Mouse (Mus musculus) kidney, postnatal 0 days (tissue): ENCODE results near the gene Tsc22d4. TPM values are rescaled to one million over a fixed set of nuclear protein-coding genes. Genes with fewer than 3 reads are reported as not detected.

Source experiments
- ATAC-seq: fragments of 200-750 bp; cut with Nextera tagmentation; replicated peaks from 2 replicates; pipeline ENCODE4 v1.8.0; 2017; ENCODE audit warnings: low read depth, moderate number of reproducible peaks, moderate TSS enrichment, moderate library complexity; ENCODE audit not compliant: low FRiP score
- DNase-seq: peaks from one replicate; pipeline ENCODE4 v3.0.0-alpha.2; 2016; ENCODE audit warnings: low spot score
- H3K27ac ChIP-seq: fragments of 300-500 bp; sonication (generic); 2 replicates; pipeline ENCODE4 v1.5.1; 2014; ENCODE audit warnings: mild to moderate bottlenecking
- H3K27me3 ChIP-seq: fragments of 300-500 bp; sonication (generic); 2 replicates; pipeline ENCODE4 v1.6.1; 2014; ENCODE audit warnings: low read length, mixed read lengths; ENCODE audit not compliant: insufficient read depth
- H3K36me3 ChIP-seq: fragments of 300-500 bp; sonication (generic); 2 replicates; pipeline ENCODE4 v1.6.1; 2014; ENCODE audit warnings: low read length, mixed read lengths; ENCODE audit not compliant: insufficient read depth
- H3K4me1 ChIP-seq: fragments of 300-500 bp; sonication (generic); replicated peaks from 2 replicates; pipeline ENCODE4 v1.6.1; 2014; ENCODE audit warnings: antibody characterized with exemption, low read length, mixed read lengths; ENCODE audit not compliant: insufficient read depth
- H3K4me2 ChIP-seq: fragments of 300-500 bp; sonication (generic); 2 replicates; pipeline ENCODE4 v1.6.1; 2014; ENCODE audit warnings: mild to moderate bottlenecking, low read length, moderate library complexity, mixed read lengths
- H3K4me3 ChIP-seq: fragments of 300-500 bp; sonication (generic); replicated peaks from 2 replicates; pipeline ENCODE4 v1.5.1; 2014; ENCODE audit warnings: low read depth, low read length
- H3K9ac ChIP-seq: fragments of 300-500 bp; sonication (generic); 2 replicates; pipeline ENCODE4 v1.6.1; 2014; ENCODE audit warnings: low read depth, low read length
- H3K9me3 ChIP-seq: fragments of 300-500 bp; sonication (generic); replicated peaks from 2 replicates; pipeline ENCODE4 v1.6.1; 2016; ENCODE audit warnings: low read length, inconsistent platforms, mixed read lengths
- CTCF ChIP-seq: IDR thresholded peaks from 2 replicates; pipeline ENCODE4 v1.5.1; 2016; ENCODE audit warnings: antibody characterized with exemption, low read depth, mild to moderate bottlenecking, moderate library complexity
- WGBS: fragments of 180-500 bp; shearing (Covaris S2); extraction: QIAGEN DNeasy Blood & Tissue Kit; methylation state at CpG from one replicate; pipeline ENCODE4 v1.1.7; 2014; 5-methylcytosine and 5-hydroxymethylcytosine counted together
- polyA plus RNA-seq: library from polyadenylated mRNA; unstranded; fragments of >200 nt; fragmentation: Nextera tagmentation; extraction: Ambion mirVana; gene quantifications from 2 replicates; pipeline ENCODE4 v1.2.1, GENCODE M21; 2015

Gene Tsc22d4
- polyA plus RNA-seq, 1 experiment from 2014 or later = 110 TPM

DNA sequence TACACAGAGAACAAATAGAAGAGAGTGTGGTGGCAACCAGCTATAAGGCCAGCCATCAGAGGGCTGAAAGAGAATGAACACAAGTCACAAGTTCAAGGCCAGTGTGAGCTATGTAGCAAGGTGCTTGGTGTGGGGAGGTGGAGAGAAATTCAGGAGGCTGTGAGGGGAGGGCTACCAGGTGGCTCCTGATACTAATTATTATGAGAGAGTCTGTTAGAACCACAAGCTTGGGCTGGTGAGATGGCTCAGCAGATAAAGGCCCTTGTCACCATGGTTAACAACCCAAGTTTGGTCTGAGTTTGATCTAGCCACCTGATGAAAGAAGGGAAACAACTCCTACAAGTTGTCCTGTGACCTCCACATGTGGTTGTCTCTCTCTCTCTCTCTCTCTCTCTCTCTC is 27.2 kb downstream of the Tsc22d4 start:
- no peaks in the 10 kb centered on the region for H3K36me3 ChIP-seq
- H3K9me3 ChIP-seq = no peaks in the 10 kb centered on the region
- DNase-seq (no peak), ATAC-seq (no peak)
- H3K9ac ChIP-seq = no peak overlapping the region
- H3K27ac ChIP-seq = no peak overlapping the region
- TF ChIP-seq CTCF = no peak
- no peak overlapping the region for H3K4me2 ChIP-seq
- no peaks in the 10 kb centered on the region for H3K27me3 ChIP-seq
- no peak overlapping the region for H3K4me3 ChIP-seq
- H3K4me1 ChIP-seq = 0 out of 2 replicates have a peak, but pooled peaks cover 2% of the 10 kb centered on the region

DNA sequence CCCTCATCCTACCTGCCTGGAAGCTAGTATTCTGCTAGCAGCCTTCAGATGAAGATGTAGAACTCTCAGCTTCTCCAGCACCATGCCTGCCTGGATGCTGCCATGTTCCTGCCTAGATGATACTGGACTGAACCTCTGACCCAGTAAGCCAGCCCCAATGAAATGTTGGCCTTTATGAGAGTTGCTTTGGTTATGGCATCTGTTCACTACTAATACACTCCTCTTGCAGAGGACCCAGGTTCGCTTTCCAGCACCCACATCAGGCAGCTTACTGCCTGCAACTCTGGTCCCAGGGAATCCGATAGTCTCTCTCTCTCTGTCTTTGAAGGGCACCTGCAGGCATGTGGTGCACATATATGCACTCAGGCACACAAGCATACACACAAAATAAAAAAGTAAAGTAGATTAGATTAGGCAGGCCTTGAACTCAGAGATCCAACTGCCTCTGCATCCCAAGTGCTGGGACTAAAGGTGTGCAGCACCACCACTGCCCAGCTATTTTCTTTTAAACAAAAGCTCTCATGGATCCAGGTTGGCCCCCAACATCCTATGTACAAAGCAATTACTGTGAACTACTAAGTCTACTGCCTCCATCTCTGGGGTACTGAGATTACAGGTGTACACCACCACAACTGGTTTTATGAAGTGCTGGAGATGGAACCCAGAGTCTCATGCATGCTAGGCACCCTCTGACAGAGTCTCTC is 30.2 kb downstream of the Tsc22d4 start:
- Histone ChIP-seq H3K4me3 (no peak overlapping the region), H3K9me3 (no peaks in the 10 kb centered on the region), H3K9ac (no peak overlapping the region), H3K36me3 (no peaks in the 10 kb centered on the region), H3K4me1 (0 out of 2 replicates have a peak, but pooled peaks cover 8% of the 10 kb centered on the region), H3K27ac (no peak overlapping the region; the same call in 1 of the 2 replicates), H3K27me3 (no peaks in the 10 kb centered on the region), H3K4me2 (no peak overlapping the region)
- no peak for TF ChIP-seq CTCF
- DNase-seq = no peak
- whole genome bisulfite sequencing = 92% methylated on average over 2 of the region's 2 CpGs
- ATAC-seq = no peak

- H3K27me3 ChIP-seq = no peaks in the 10 kb centered on the region
- WGBS = 16% methylated on average over 5 of the region's 5 CpGs
- no peak overlapping the region; the same call in 1 of the 2 replicates for H3K27ac ChIP-seq
- no peak overlapping the region for H3K4me2 ChIP-seq
- no peaks in the 10 kb centered on the region for H3K9me3 ChIP-seq
- no peak for TF ChIP-seq CTCF
- ATAC-seq (peak; percentile 30; the same call in 1 of the 2 replicates), DNase-seq (peak; percentile 65)
- H3K9ac ChIP-seq = 0 out of 2 replicates have a peak overlapping the region, but pooled peaks have one; percentile 3
- H3K36me3 ChIP-seq = peaks cover 5% of the 10 kb centered on the region; the same call in 1 of the 2 replicates
- H3K4me3 ChIP-seq = no peak overlapping the region
- H3K4me1 ChIP-seq = 0 out of 2 replicates have a peak, but pooled peaks cover 8% of the 10 kb centered on the region
Measured at GRCm38 (mm10) chr5:137776408-137776918, 30.9 kb downstream of the Tsc22d4 start.

DNA sequence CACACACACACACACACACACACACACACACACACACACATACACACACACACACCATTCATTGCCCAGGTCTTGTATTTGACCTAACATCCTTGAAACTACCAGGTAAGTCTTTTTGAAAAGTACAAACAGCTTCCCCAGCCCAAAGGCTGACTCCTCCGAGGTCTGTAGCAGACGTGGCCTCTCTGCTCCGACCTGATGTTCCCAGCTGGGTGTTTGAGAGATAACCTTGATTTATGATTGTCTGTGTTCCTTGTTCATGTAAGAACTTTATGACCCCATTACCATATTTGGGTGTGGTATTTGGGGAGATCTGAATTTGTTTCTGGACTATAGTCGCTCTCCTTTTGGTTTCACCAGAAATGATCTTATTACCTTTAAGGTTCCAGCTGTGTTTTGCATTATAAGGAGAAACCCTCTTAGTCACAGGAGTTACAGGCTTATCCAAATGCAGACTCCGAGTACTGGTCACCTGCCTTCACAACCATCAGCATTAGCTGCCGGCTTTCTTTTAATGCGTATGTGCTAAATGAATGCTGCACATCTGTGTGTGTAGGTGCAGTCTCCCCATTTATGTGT is 31.8 kb downstream of the Tsc22d4 start:
- Histone ChIP-seq H3K27me3 (no peaks in the 10 kb centered on the region), H3K9ac (no peak overlapping the region), H3K4me2 (no peak overlapping the region), H3K9me3 (no peaks in the 10 kb centered on the region), H3K27ac (no peak overlapping the region), H3K4me3 (no peak overlapping the region), H3K4me1 (0 out of 2 replicates have a peak, but pooled peaks cover 8% of the 10 kb centered on the region), H3K36me3 (peaks cover 13% of the 10 kb centered on the region)
- ATAC-seq = no peak
- DNase-seq = no peak
- WGBS = 58% methylated on average over 7 of the region's 7 CpGs
- no peak for TF ChIP-seq CTCF

- DNase-seq (peak; percentile 98), ATAC-seq (peak; percentile 92)
- peaks cover 19% of the 10 kb centered on the region for H3K36me3 ChIP-seq
- H3K27ac ChIP-seq = peak within 1 kb of the TSS; percentile 89
- H3K9me3 ChIP-seq = no peaks in the 10 kb centered on the region
- no peaks in the 10 kb centered on the region for H3K27me3 ChIP-seq
- peak within 1 kb of the TSS; percentile 86 for H3K4me2 ChIP-seq
- H3K4me1 ChIP-seq = peaks cover 18% of the 10 kb centered on the region
- peak within 1 kb of the TSS; percentile 93 for H3K4me3 ChIP-seq
- WGBS = under 1% methylated on average over 31 of the region's 31 CpGs
- no peak for TF ChIP-seq CTCF
- H3K9ac ChIP-seq = peak within 1 kb of the TSS; percentile 92
Measured at GRCm38 (mm10) chr5:137778635-137779034, 33.1 kb downstream of the Tsc22d4 start, which contains the start of gene Ppp1r35. Gene Ppp1r35, plus strand, starts transcription at chr5:137778849.

GRCm38 (mm10) chr5:137779053-137779933 is 33.8 kb downstream of the Tsc22d4 start:
- 1% methylated on average over 72 of the region's 83 CpGs for WGBS
- ATAC-seq (peak; percentile 25), DNase-seq (peak; percentile 42)

More at GRCm38 (mm10) chr5:137779053-137779933, 33.8 kb downstream of the Tsc22d4 start:
- Histone ChIP-seq H3K27me3 (no peaks in the 10 kb centered on the region), H3K9ac (peak overlapping the region; percentile 92), H3K4me2 (peak overlapping the region; percentile 86), H3K27ac (peak overlapping the region; percentile 89), H3K4me1 (peaks cover 25% of the 10 kb centered on the region), H3K4me3 (peak overlapping the region; percentile 93), H3K9me3 (no peaks in the 10 kb centered on the region), H3K36me3 (peaks cover 23% of the 10 kb centered on the region)
- no peak for TF ChIP-seq CTCF
